Mouse (Mus musculus): ENCODE measurements around the gene Sec14l4. TPM values are rescaled to one million over a fixed set of nuclear protein-coding genes. Genes with fewer than 3 reads are reported as not detected.

Gene Sec14l4
- polyA plus RNA-seq (2015; fragmentation: Nextera tagmentation; extraction: Ambion mirVana): not detected in 2 replicates

GRCm38 (mm10) chr11:4031126-4031941 is at the start of gene Sec14l4:
Gene Sec14l4 (plus strand): TSS chr11:4031462.
- H3K9me3 ChIP-seq: no peaks in the 10 kb centered on the region
- H3K4me3 ChIP-seq: no peak within 1 kb of the TSS
- no peak for ATAC-seq (ENCODE audit: low FRiP score)
- H3K27ac ChIP-seq: no peak within 1 kb of the TSS
- no peak within 1 kb of the TSS for H3K9ac ChIP-seq
- H3K27me3 ChIP-seq: peaks cover 4% of the 10 kb centered on the region; the same call in 1 of the 2 replicates
- H3K36me3 ChIP-seq: no peaks in the 10 kb centered on the region
- no peaks in the 10 kb centered on the region for H3K4me1 ChIP-seq (replicated peaks)
- H3K4me2 ChIP-seq: no peak within 1 kb of the TSS
- WGBS: 44% methylated on average over 16 of the region's 16 CpGs

- H3K9me3 ChIP-seq: no peaks in the 10 kb centered on the region
- H3K27ac ChIP-seq: no peak overlapping the region
- peaks cover 16% of the 10 kb centered on the region for H3K4me1 ChIP-seq (replicated peaks)
- no peak overlapping the region for H3K4me3 ChIP-seq
- H3K27me3 ChIP-seq: peaks cover 25% of the 10 kb centered on the region; the same call in 1 of the 2 replicates
- no peak for ATAC-seq (ENCODE audit: low FRiP score)
- H3K36me3 ChIP-seq: peaks cover 49% of the 10 kb centered on the region
- no peak overlapping the region for H3K4me2 ChIP-seq
- 73% methylated on average over 6 of the region's 6 CpGs for WGBS
- no peak overlapping the region for H3K9ac ChIP-seq
Measured at GRCm38 (mm10) chr11:3981536-3981935, 49.7 kb upstream of the Sec14l4 start.

- Histone ChIP-seq H3K9ac (no peak overlapping the region; the same call in 1 of the 2 replicates), H3K4me1 (replicated peaks) (peaks cover 16% of the 10 kb centered on the region), H3K36me3 (peaks cover 39% of the 10 kb centered on the region), H3K27me3 (peaks cover 25% of the 10 kb centered on the region; the same call in 1 of the 2 replicates), H3K27ac (no peak overlapping the region), H3K9me3 (no peaks in the 10 kb centered on the region), H3K4me3 (no peak overlapping the region), H3K4me2 (peak overlapping the region; percentile 72)
- WGBS: 61% methylated on average over 7 of the region's 7 CpGs
- ATAC-seq (ENCODE audit: low FRiP score): 0 out of 2 replicates have a peak, but pooled peaks have one; percentile 14
Measured at GRCm38 (mm10) chr11:3982275-3983209, 48.7 kb upstream of the Sec14l4 start.

GRCm38 (mm10) chr11:3983291-3983862 is 47.9 kb upstream of the Sec14l4 start, which contains the start of gene Gal3st1:
Gene Gal3st1 (plus strand): TSS chr11:3983636.
- Histone ChIP-seq H3K4me1 (replicated peaks) (peaks cover 16% of the 10 kb centered on the region), H3K27me3 (peaks cover 25% of the 10 kb centered on the region; the same call in 1 of the 2 replicates), H3K4me2 (peak within 1 kb of the TSS; percentile 72), H3K36me3 (peaks cover 31% of the 10 kb centered on the region), H3K27ac (no peak within 1 kb of the TSS), H3K9ac (peak within 1 kb of the TSS; percentile 74), H3K9me3 (no peaks in the 10 kb centered on the region), H3K4me3 (peak within 1 kb of the TSS; percentile 45)
- 1% methylated on average over 33 of the region's 37 CpGs for WGBS
- ATAC-seq (ENCODE audit: low FRiP score): peak; percentile 84

GRCm38 (mm10) chr11:3983863-3984745 is 47.2 kb upstream of the Sec14l4 start:
- Histone ChIP-seq H3K9me3 (no peaks in the 10 kb centered on the region), H3K27me3 (peaks cover 25% of the 10 kb centered on the region; the same call in 1 of the 2 replicates), H3K4me1 (replicated peaks) (peaks cover 16% of the 10 kb centered on the region), H3K4me3 (peak overlapping the region; percentile 45), H3K4me2 (peak overlapping the region; percentile 72), H3K36me3 (peaks cover 23% of the 10 kb centered on the region), H3K27ac (no peak overlapping the region), H3K9ac (peak overlapping the region; percentile 74)
- 11% methylated on average over 15 of the region's 15 CpGs for WGBS
- ATAC-seq (ENCODE audit: low FRiP score): peak; percentile 69

GRCm38 (mm10) chr11:3989748-3990147 is 41.5 kb upstream of the Sec14l4 start:
- WGBS: 48% methylated on average over 3 of the region's 3 CpGs
- no peaks in the 10 kb centered on the region for H3K36me3 ChIP-seq
- H3K9me3 ChIP-seq: no peaks in the 10 kb centered on the region
- H3K4me2 ChIP-seq: no peak overlapping the region
- no peaks in the 10 kb centered on the region for H3K4me1 ChIP-seq (replicated peaks)
- no peak overlapping the region for H3K4me3 ChIP-seq
- H3K27me3 ChIP-seq: peaks cover 11% of the 10 kb centered on the region; the same call in 1 of the 2 replicates
- no peak overlapping the region for H3K9ac ChIP-seq
- ATAC-seq (ENCODE audit: low FRiP score): no peak
- H3K27ac ChIP-seq: no peak overlapping the region

- Histone ChIP-seq H3K9me3 (no peaks in the 10 kb centered on the region), H3K36me3 (no peaks in the 10 kb centered on the region), H3K4me3 (no peak overlapping the region), H3K4me1 (replicated peaks) (0 out of 2 replicates have a peak, but pooled peaks cover 4% of the 10 kb centered on the region), H3K27me3 (peaks cover 30% of the 10 kb centered on the region), H3K27ac (no peak overlapping the region), H3K4me2 (no peak overlapping the region), H3K9ac (no peak overlapping the region)
- ATAC-seq (ENCODE audit: low FRiP score): no peak
- 81% methylated on average over 6 of the region's 6 CpGs for WGBS
Measured at GRCm38 (mm10) chr11:3993132-3993531, 38.1 kb upstream of the Sec14l4 start.

- no peak for ATAC-seq (ENCODE audit: low FRiP score)
- Histone ChIP-seq H3K36me3 (no peaks in the 10 kb centered on the region), H3K9me3 (no peaks in the 10 kb centered on the region), H3K4me2 (no peak overlapping the region), H3K4me1 (replicated peaks) (peaks cover 9% of the 10 kb centered on the region; the same call in 1 of the 2 replicates), H3K9ac (no peak overlapping the region), H3K27ac (no peak overlapping the region), H3K27me3 (peaks cover 37% of the 10 kb centered on the region), H3K4me3 (no peak overlapping the region)
- WGBS: 79% methylated on average over 6 of the region's 6 CpGs
Measured at GRCm38 (mm10) chr11:3993914-3994313, 37.3 kb upstream of the Sec14l4 start.

- Histone ChIP-seq H3K4me2 (no peak overlapping the region), H3K27me3 (peaks cover 53% of the 10 kb centered on the region), H3K4me3 (no peak overlapping the region), H3K4me1 (replicated peaks) (peaks cover 9% of the 10 kb centered on the region; the same call in 1 of the 2 replicates), H3K9ac (no peak overlapping the region), H3K27ac (no peak overlapping the region), H3K9me3 (no peaks in the 10 kb centered on the region), H3K36me3 (no peaks in the 10 kb centered on the region)
- ATAC-seq (ENCODE audit: low FRiP score): no peak
- 82% methylated on average over 5 of the region's 5 CpGs for WGBS
Measured at GRCm38 (mm10) chr11:3995511-3995910, 35.8 kb upstream of the Sec14l4 start.

- Histone ChIP-seq H3K4me3 (no peak overlapping the region), H3K4me2 (no peak overlapping the region), H3K9ac (no peak overlapping the region), H3K27me3 (peaks cover 58% of the 10 kb centered on the region), H3K27ac (no peak overlapping the region), H3K4me1 (replicated peaks) (peaks cover 9% of the 10 kb centered on the region; the same call in 1 of the 2 replicates), H3K9me3 (no peaks in the 10 kb centered on the region), H3K36me3 (no peaks in the 10 kb centered on the region)
- 90% methylated on average over 3 of the region's 3 CpGs for WGBS
- ATAC-seq (ENCODE audit: low FRiP score): no peak
Measured at GRCm38 (mm10) chr11:3996840-3997239, 34.4 kb upstream of the Sec14l4 start.
